Mouse (Mus musculus): ENCODE results near the gene Wsb1. TPM values are rescaled to one million over a fixed set of nuclear protein-coding genes. Genes with fewer than 3 reads are reported as not detected.
A peak's percentile ranks its signal among the peaks of the same experiment; 100 is the strongest.

The Wsb1 gene
- polyA plus RNA-seq, 1 experiment from 2014 or later = 469 TPM

- no peak for ATAC-seq (ENCODE audit: low FRiP score)
- Histone ChIP-seq H3K27me3 (ENCODE audit: control insufficient read depth, insufficient read depth, low read length) (no peaks in the 10 kb centered on the region), H3K4me3 (ENCODE audit: low read depth, low read length) (no peak overlapping the region), H3K9ac (ENCODE audit: low read depth, low read length) (no peak overlapping the region), H3K9me3 (ENCODE audit: control insufficient read depth, low read length) (no peaks in the 10 kb centered on the region), H3K36me3 (ENCODE audit: control insufficient read depth, insufficient read depth, low read length) (no peaks in the 10 kb centered on the region), H3K4me2 (replicated peaks; ENCODE audit: low read depth, low read length) (no peak overlapping the region), H3K27ac (ENCODE audit: low read depth, low read length) (no peak overlapping the region), H3K4me1 (replicated peaks; ENCODE audit: control insufficient read depth, insufficient read depth, low read length) (no peaks in the 10 kb centered on the region)
- no peak for DNase-seq (ENCODE audit: low spot score)
- WGBS = 81% methylated on average over 6 of the region's 6 CpGs
These were observed 56.6 kb downstream of the Wsb1 start for GRCm38 (mm10) chr11:79197846-79198235.

GRCm38 (mm10) chr11:79196876-79197845 is 57.3 kb downstream of the Wsb1 start:
- WGBS = 67% methylated on average over 13 of the region's 13 CpGs
- no peaks in the 10 kb centered on the region for H3K9me3 ChIP-seq (ENCODE audit: control insufficient read depth, low read length)
- no peaks in the 10 kb centered on the region for H3K4me1 ChIP-seq (replicated peaks; ENCODE audit: control insufficient read depth, insufficient read depth, low read length)
- no peak overlapping the region for H3K9ac ChIP-seq (ENCODE audit: low read depth, low read length)
- no peak overlapping the region for H3K4me2 ChIP-seq (replicated peaks; ENCODE audit: low read depth, low read length)
- H3K36me3 ChIP-seq (ENCODE audit: control insufficient read depth, insufficient read depth, low read length) = no peaks in the 10 kb centered on the region
- ATAC-seq (ENCODE audit: low FRiP score) (no peak), DNase-seq (ENCODE audit: low spot score) (peak; percentile 12)
- no peaks in the 10 kb centered on the region for H3K27me3 ChIP-seq (ENCODE audit: control insufficient read depth, insufficient read depth, low read length)
- H3K4me3 ChIP-seq (ENCODE audit: low read depth, low read length) = no peak overlapping the region
- H3K27ac ChIP-seq (ENCODE audit: low read depth, low read length) = no peak overlapping the region

- DNase-seq (ENCODE audit: low spot score) = no peak
- H3K4me3 ChIP-seq (ENCODE audit: low read depth, low read length) = no peak overlapping the region
- H3K4me1 ChIP-seq (replicated peaks; ENCODE audit: control insufficient read depth, insufficient read depth, low read length) = no peaks in the 10 kb centered on the region
- H3K4me2 ChIP-seq (replicated peaks; ENCODE audit: low read depth, low read length) = no peak overlapping the region
- 69% methylated on average over 3 of the region's 3 CpGs for WGBS
- H3K36me3 ChIP-seq (ENCODE audit: control insufficient read depth, insufficient read depth, low read length) = no peaks in the 10 kb centered on the region
- H3K9me3 ChIP-seq (ENCODE audit: control insufficient read depth, low read length) = no peaks in the 10 kb centered on the region
- no peak overlapping the region for H3K27ac ChIP-seq (ENCODE audit: low read depth, low read length)
- H3K9ac ChIP-seq (ENCODE audit: low read depth, low read length) = no peak overlapping the region
- ATAC-seq (ENCODE audit: low FRiP score) = no peak
- H3K27me3 ChIP-seq (ENCODE audit: control insufficient read depth, insufficient read depth, low read length) = no peaks in the 10 kb centered on the region
These were observed 58.1 kb downstream of the Wsb1 start for GRCm38 (mm10) chr11:79196196-79196869.

GRCm38 (mm10) chr11:79192176-79192575 is 62.3 kb downstream of the Wsb1 start:
- DNase-seq (ENCODE audit: low spot score) (peak; percentile 24), ATAC-seq (ENCODE audit: low FRiP score) (no peak)
- H3K27ac ChIP-seq (ENCODE audit: low read depth, low read length) = no peak overlapping the region
- no peaks in the 10 kb centered on the region for H3K4me1 ChIP-seq (replicated peaks; ENCODE audit: control insufficient read depth, insufficient read depth, low read length)
- H3K9me3 ChIP-seq (ENCODE audit: control insufficient read depth, low read length) = no peaks in the 10 kb centered on the region
- no peak overlapping the region for H3K4me2 ChIP-seq (replicated peaks; ENCODE audit: low read depth, low read length)
- H3K27me3 ChIP-seq (ENCODE audit: control insufficient read depth, insufficient read depth, low read length) = no peaks in the 10 kb centered on the region
- H3K4me3 ChIP-seq (ENCODE audit: low read depth, low read length) = no peak overlapping the region
- no peak overlapping the region for H3K9ac ChIP-seq (ENCODE audit: low read depth, low read length)
- 90% methylated on average over 1 of the region's 1 CpGs for WGBS
- no peaks in the 10 kb centered on the region for H3K36me3 ChIP-seq (ENCODE audit: control insufficient read depth, insufficient read depth, low read length)

- no peaks in the 10 kb centered on the region for H3K4me1 ChIP-seq (replicated peaks; ENCODE audit: control insufficient read depth, insufficient read depth, low read length)
- H3K27me3 ChIP-seq (ENCODE audit: control insufficient read depth, insufficient read depth, low read length) = no peaks in the 10 kb centered on the region
- DNase-seq (ENCODE audit: low spot score) (no peak), ATAC-seq (ENCODE audit: low FRiP score) (no peak)
- no peak overlapping the region for H3K4me2 ChIP-seq (replicated peaks; ENCODE audit: low read depth, low read length)
- H3K36me3 ChIP-seq (ENCODE audit: control insufficient read depth, insufficient read depth, low read length) = no peaks in the 10 kb centered on the region
- 92% methylated on average over 4 of the region's 4 CpGs for WGBS
- H3K4me3 ChIP-seq (ENCODE audit: low read depth, low read length) = no peak overlapping the region
- H3K27ac ChIP-seq (ENCODE audit: low read depth, low read length) = no peak overlapping the region
- H3K9ac ChIP-seq (ENCODE audit: low read depth, low read length) = no peak overlapping the region
- no peaks in the 10 kb centered on the region for H3K9me3 ChIP-seq (ENCODE audit: control insufficient read depth, low read length)
These were observed 63.3 kb downstream of the Wsb1 start for GRCm38 (mm10) chr11:79191214-79191613.

- H3K36me3 ChIP-seq (ENCODE audit: control insufficient read depth, insufficient read depth, low read length) = no peaks in the 10 kb centered on the region
- H3K9me3 ChIP-seq (ENCODE audit: control insufficient read depth, low read length) = no peaks in the 10 kb centered on the region
- H3K27ac ChIP-seq (ENCODE audit: low read depth, low read length) = no peak overlapping the region
- DNase-seq (ENCODE audit: low spot score) (no peak), ATAC-seq (ENCODE audit: low FRiP score) (no peak)
- no peak overlapping the region for H3K4me3 ChIP-seq (ENCODE audit: low read depth, low read length)
- H3K9ac ChIP-seq (ENCODE audit: low read depth, low read length) = no peak overlapping the region
- no peaks in the 10 kb centered on the region for H3K27me3 ChIP-seq (ENCODE audit: control insufficient read depth, insufficient read depth, low read length)
- no peaks in the 10 kb centered on the region for H3K4me1 ChIP-seq (replicated peaks; ENCODE audit: control insufficient read depth, insufficient read depth, low read length)
- no peak overlapping the region for H3K4me2 ChIP-seq (replicated peaks; ENCODE audit: low read depth, low read length)
- 91% methylated on average over 2 of the region's 2 CpGs for WGBS
These were observed 64.2 kb downstream of the Wsb1 start for GRCm38 (mm10) chr11:79190257-79190656.

Other genes with a start within 250 kb of the Wsb1 start
- gene Ksr1, start 108.3 kb downstream of the Wsb1 start, polyA plus RNA-seq (2014; fragmentation: Nextera tagmentation; extraction: Ambion mirVana) = 3.9 and 4.3 TPM in 2 replicates
- gene Gm9964, start 42.2 kb upstream of the Wsb1 start, polyA plus RNA-seq (2014; fragmentation: Nextera tagmentation; extraction: Ambion mirVana) = not detected in 2 replicates
- 10.1 and 14.9 TPM in 2 replicates for gene Nf1, start 85.0 kb upstream of the Wsb1 start, polyA plus RNA-seq (2014; fragmentation: Nextera tagmentation; extraction: Ambion mirVana)
- gene Omg, start 249.4 kb upstream of the Wsb1 start, polyA plus RNA-seq (2014; fragmentation: Nextera tagmentation; extraction: Ambion mirVana) = 0.32 and 0.73 TPM in 2 replicates

All from hindbrain, embryonic 11.5 days (tissue).